Mouse (Mus musculus) adrenal gland, adult (tissue): ENCODE measurements around the gene Frem1.

Experiments used
- DNase-seq, 2 experiments: peaks; one replicate each; pipeline ENCODE4 v3.0.0; 2022 to 2023; ENCODE audit warnings: low spot score in 1 of 2; ENCODE audit not compliant: inconsistent age in 2 of 2

The Frem1 gene

GRCm38 (mm10) chr4:83031591-83031990 lies 20.5 kb downstream of the Frem1 start:
- no peak for DNase-seq

GRCm38 (mm10) chr4:83030097-83030496 lies 22.0 kb downstream of the Frem1 start:
- DNase-seq, result no peak

GRCm38 (mm10) chr4:83020759-83021555 lies 31.2 kb downstream of the Frem1 start:
- no peak for DNase-seq

- no peak for DNase-seq
These were observed 33.7 kb downstream of the Frem1 start for GRCm38 (mm10) chr4:83018111-83019105.

- no peak for DNase-seq
These were observed 37.6 kb downstream of the Frem1 start for GRCm38 (mm10) chr4:83014538-83014937.

GRCm38 (mm10) chr4:83004086-83004485 lies 48.1 kb downstream of the Frem1 start:
- DNase-seq, result no peak

- DNase-seq, result no peak
These were observed 60.1 kb downstream of the Frem1 start for GRCm38 (mm10) chr4:82992042-82992441.

GRCm38 (mm10) chr4:82990973-82991695 lies 61.0 kb downstream of the Frem1 start:
- DNase-seq, result no peak

- no peak for DNase-seq
These were observed 79.8 kb downstream of the Frem1 start for GRCm38 (mm10) chr4:82972381-82972780.

GRCm38 (mm10) chr4:82970901-82971648 lies 81.1 kb downstream of the Frem1 start:
- no peak for DNase-seq

GRCm38 (mm10) chr4:82961024-82961423 lies 91.1 kb downstream of the Frem1 start:
- no peak for DNase-seq

- DNase-seq, result no peak
These were observed 94.2 kb downstream of the Frem1 start for GRCm38 (mm10) chr4:82957827-82958538.

GRCm38 (mm10) chr4:82953992-82954391 lies 98.1 kb downstream of the Frem1 start:
- DNase-seq, result no peak

GRCm38 (mm10) chr4:82949511-82949910 lies 102.6 kb downstream of the Frem1 start:
- no peak for DNase-seq

- DNase-seq, result no peak
These were observed 105.4 kb downstream of the Frem1 start for GRCm38 (mm10) chr4:82946721-82947120.

GRCm38 (mm10) chr4:82946276-82946612 lies 105.9 kb downstream of the Frem1 start:
- DNase-seq, result no peak

GRCm38 (mm10) chr4:82945572-82946275 lies 106.4 kb downstream of the Frem1 start:
- DNase-seq, result no peak

- DNase-seq, result no peak
These were observed 111.5 kb downstream of the Frem1 start for GRCm38 (mm10) chr4:82940680-82941079.

GRCm38 (mm10) chr4:82940248-82940647 lies 111.9 kb downstream of the Frem1 start:
- no peak for DNase-seq
